Mouse (Mus musculus) limb, embryonic 11.5 days (tissue): ENCODE measurements around the gene Gm4981. TPM values are rescaled to one million over a fixed set of nuclear protein-coding genes. Genes with fewer than 3 reads are reported as not detected.

Source experiments
- polyA plus RNA-seq: library from polyadenylated mRNA; unstranded; fragments of >200 nt; fragmentation: Nextera tagmentation; extraction: Ambion mirVana; gene quantifications from 2 replicates; pipeline ENCODE4 v1.2.1, GENCODE M21; 2014

The Gm4981 gene
- polyA plus RNA-seq, 1 experiment from 2014 or later, result not detected

Other genes starting within 250 kb of the Gm4981 start
- gene AW822073, start 11.8 kb downstream of the Gm4981 start, polyA plus RNA-seq, result not detected in 2 replicates
- gene Duxf3, start 4.0 kb downstream of the Gm4981 start, polyA plus RNA-seq, result not detected in 2 replicates
- gene Gcc2, start 18.8 kb upstream of the Gm4981 start, polyA plus RNA-seq, result 45.6 and 46.6 TPM in 2 replicates
- gene Lims1, start 86.8 kb upstream of the Gm4981 start, polyA plus RNA-seq, result 87.3 and 90.4 TPM in 2 replicates
- 32.0 and 34.3 TPM in 2 replicates for gene Ranbp2, start 210.2 kb upstream of the Gm4981 start, polyA plus RNA-seq